Mouse (Mus musculus): ENCODE data around the gene 7530416G11Rik.

7530416G11Rik gene

DNA sequence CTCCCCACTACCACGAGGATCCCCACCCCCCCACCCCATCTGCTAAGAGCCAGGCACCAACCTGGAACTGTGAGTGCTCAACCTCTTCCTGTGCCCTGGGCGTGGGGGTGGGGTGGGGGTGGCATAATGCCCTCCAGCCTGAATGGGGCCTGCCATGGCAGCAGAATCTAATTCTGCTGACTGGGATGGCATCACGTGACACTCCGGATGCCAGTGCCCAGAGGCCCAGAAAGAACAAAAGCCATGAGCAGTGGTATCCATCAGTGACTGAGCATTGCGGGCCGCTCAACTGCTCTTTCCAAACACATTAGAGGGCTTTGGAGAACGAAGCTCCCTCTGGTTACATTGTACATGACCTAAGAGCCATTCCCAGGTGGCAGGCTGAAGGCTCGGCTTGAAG, at the start of gene 7530416G11Rik:
Gene 7530416G11Rik, minus strand, starts transcription at position 101 of the 400 bp plus-strand sequence.
- DNase-seq (ENCODE audit: low spot score in 2 of 2), result no peak

- DNase-seq (ENCODE audit: low spot score in 2 of 2), result no peak
These were observed 43.5 kb upstream of the 7530416G11Rik start for GRCm38 (mm10) chr15:85546500-85546899.

- no peak for DNase-seq (ENCODE audit: low spot score in 2 of 2)
These were observed 42.3 kb upstream of the 7530416G11Rik start for GRCm38 (mm10) chr15:85545369-85545768.

GRCm38 (mm10) chr15:85538170-85538569, 35.1 kb upstream of the 7530416G11Rik start:
- no peak for DNase-seq (ENCODE audit: low spot score in 2 of 2)

DNA sequence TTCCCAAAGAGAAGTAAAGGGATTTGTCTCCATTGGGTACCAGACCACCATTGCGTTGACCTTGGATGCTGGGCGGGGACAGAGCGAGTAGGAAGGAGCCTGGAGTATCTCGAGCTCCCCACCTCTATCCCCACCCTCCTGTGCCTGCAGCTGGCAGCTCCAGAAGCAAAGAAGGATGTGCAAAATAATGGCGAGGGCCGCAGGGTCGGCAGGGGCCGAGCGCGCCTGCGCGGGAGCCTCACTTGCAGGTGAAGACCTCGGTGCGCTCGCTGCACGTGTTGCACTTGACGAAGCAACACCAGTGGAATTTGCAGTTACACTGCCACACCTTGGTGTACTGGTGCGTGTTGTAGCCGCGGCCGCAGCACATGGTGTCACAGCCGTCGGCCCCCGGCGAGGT, 34.1 kb upstream of the 7530416G11Rik start:
- no peak for DNase-seq (ENCODE audit: low spot score in 2 of 2)

GRCm38 (mm10) chr15:85534646-85535045, 31.6 kb upstream of the 7530416G11Rik start:
- DNase-seq (ENCODE audit: low spot score in 2 of 2), result no peak

DNA sequence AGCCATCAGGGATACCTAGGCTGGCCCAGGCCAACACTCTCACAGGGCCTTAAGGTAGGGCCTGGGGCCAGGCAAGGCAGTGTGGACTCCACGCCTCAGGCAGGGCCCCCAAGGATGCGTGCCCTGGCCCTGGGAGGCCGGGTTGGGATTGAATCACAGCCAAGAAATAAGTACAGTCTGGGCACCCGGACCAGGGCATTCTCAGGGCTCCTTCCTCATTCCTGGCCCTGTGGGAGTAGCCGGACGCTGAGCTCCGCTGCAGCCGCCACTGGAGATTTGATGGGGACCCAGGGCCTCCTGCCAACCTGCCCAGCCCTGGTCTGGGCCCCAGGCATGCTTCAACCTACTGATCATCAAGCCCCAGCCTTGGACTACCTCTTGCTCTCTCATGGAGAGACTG, 31.2 kb upstream of the 7530416G11Rik start:
- no peak for DNase-seq (ENCODE audit: low spot score in 2 of 2)

DNA sequence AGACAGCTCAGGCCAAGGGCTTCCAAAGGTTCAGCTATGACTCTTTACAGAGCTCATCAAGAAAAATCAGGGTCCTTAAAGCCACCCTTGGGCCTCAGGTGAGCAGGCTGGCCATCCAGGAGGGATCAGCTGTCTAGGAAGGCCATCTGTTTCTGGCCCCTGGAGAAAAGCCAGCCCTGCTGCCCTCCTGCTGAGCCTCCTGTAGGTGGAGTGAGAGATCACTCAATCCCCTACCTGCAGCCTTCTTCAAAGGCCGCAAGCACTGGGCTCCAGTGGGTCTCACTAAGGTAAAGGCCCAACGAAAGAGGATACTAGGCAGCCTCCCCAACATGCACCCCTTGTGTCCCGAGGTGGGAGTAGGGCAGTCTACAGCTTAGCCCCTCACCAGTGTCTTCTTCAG, 29.0 kb upstream of the 7530416G11Rik start:
- no peak for DNase-seq (ENCODE audit: low spot score in 2 of 2)

DNA sequence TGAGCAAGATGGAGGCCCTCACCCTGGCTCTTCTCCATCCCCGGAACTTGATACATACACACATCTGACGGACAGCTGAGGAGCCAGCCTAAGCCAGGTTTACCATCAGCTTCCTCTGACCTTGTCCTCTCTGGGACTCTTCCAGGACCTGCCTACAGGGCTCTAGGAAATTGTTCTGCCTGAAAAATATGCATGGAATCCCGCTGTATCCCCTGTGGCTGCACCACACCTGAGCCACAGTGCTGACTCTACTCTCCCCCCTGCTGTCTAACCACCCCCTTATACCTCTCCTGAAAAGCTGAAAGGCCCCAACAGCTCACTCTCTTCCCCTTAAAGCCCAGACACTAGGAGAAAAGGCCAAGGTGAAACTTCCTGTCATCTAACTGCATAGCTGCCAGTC, 26.9 kb upstream of the 7530416G11Rik start:
- no peak for DNase-seq (ENCODE audit: low spot score in 2 of 2)

DNA sequence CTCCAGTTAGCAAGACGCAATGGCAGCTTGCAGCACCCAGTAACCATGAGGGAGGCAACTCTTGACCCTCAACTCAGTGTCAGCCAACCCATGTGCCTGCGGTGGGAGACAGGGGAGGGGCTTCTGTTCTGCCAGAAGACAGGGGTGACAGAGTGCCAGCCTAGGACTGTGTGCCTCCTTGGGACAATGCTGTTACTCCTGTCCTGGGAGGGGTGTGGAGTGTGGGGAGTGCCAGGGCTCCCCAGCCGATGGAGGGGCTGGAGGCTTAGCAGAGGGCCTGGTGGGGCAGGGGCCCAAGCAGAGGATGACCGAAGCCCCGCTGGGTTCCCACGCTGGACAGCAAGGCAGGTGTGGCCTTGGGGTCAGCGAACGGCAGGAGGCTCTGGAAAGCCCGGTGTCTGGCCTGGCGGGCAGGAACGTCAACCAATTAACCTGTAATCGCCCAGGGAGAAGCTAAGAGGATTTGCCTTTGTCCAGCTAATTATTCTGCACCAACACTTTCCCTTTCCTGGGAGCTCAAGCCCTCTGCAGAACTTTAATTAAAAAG, 21.4 kb upstream of the 7530416G11Rik start:
- no peak for DNase-seq (ENCODE audit: low spot score in 2 of 2)

DNA sequence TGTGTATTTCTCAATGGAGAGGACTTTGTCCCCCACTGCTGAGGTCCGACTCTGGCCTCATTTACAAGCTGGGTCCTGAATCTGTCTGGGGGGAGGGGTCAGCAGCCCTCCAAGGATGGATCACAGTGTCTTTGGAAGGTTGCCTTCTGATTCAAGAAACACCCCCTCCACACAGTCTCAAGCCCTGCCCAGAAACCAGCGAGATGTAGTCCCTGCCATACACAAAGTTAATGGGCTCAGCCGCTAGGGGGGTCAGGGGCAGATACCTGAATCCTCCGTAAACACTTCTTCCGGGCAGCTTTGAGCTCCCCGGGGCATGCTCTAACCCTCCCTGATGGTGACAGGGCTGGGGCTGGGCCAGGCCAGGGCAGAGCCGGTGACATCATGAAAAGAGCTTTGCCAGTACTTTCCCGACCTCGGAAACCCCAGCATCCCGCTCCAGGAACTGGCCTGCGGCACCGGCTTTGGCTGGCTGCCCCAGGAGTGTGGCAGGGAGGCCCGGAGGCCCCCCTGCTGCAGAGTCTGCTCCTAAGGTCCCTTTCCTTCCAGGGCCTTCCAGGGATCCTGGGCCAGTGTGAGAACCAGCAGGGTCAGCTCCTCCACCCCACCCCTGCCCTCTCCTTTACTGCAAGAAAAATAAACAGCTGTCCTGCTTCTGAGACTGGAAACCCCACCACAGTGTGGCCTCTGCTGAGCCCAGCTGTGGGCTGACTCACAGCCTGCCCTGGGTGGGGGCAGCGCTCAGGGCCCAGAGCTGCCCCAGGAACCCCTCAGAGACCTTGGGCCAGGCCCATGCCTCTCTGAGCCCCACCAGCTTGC, 20.4 kb upstream of the 7530416G11Rik start:
- no peak for DNase-seq (ENCODE audit: low spot score in 2 of 2)

DNA sequence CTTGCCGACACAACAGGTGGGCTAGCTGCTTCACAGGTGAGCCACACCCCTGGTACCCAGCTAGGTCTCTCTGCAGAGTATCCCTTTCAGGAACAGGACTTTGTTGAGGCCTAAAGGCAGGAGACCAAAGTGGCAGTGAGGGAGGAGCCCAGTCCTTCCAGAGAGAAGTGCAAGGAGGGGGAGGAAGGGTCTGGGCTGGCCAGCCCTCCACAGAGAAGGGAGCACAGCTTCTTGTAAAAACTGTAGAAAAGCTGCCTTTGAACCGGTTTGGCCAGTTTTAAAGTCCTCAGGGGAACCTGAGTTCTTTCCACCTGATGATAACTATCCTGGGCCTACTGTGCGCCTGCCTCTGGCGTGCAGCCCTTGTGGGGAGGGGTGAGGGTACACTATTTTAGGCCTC, 16.4 kb upstream of the 7530416G11Rik start:
- no peak for DNase-seq (ENCODE audit: low spot score in 2 of 2)

- no peak for DNase-seq (ENCODE audit: low spot score in 2 of 2)
These were observed 4.5 kb upstream of the 7530416G11Rik start for GRCm38 (mm10) chr15:85507370-85508014.

DNA sequence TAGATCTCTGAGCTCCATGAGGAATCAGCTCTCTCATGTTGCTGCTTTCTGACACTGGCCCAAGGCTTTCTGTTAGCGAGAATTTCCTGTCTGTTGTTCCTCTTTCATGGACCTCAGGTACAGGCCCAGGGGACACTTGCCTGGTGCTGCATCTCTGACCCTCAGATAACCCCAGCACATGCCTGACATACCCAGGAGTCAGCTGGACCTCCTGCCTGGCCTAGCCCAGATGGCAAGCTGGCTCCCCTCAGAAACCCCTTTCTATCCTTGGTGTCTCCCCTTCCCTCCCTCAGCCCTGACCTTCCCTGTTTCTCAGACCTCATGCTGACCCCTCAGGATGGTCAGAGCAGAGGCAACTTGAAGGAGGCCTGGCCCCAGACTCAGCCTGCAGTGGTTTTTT, 3.7 kb upstream of the 7530416G11Rik start:
- DNase-seq (ENCODE audit: low spot score in 2 of 2), result no peak

- no peak for DNase-seq (ENCODE audit: low spot score in 2 of 2)
These were observed 2.3 kb upstream of the 7530416G11Rik start for GRCm38 (mm10) chr15:85505118-85505925.

- no peak for DNase-seq (ENCODE audit: low spot score in 2 of 2)
These were observed 2.8 kb downstream of the 7530416G11Rik start for GRCm38 (mm10) chr15:85500267-85500666.

DNA sequence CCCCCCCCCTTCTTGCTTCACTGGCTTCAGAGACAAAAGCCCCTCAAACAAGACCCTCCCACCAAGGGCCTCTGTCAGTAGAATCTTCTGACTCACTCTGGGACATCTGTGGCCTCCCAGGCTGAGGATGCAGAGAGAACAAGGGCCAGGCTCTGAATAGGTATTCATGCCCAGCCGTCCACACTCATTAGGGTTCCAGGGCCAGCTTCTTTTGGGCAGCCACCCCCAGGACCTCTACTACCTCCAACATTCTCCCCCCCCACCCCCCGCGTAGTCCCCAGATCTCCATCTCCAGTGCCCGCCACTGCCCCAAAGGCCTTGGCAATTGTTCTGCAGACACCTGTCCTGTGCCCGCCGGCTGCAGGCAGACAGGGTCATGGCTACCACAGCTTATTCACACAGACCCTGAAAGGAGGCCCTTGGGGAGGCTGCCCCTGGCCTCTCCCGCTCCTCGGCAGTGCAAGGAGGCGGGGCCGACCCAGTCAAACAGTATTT, 5.0 kb downstream of the 7530416G11Rik start:
- DNase-seq (ENCODE audit: low spot score in 2 of 2), result no peak

DNA sequence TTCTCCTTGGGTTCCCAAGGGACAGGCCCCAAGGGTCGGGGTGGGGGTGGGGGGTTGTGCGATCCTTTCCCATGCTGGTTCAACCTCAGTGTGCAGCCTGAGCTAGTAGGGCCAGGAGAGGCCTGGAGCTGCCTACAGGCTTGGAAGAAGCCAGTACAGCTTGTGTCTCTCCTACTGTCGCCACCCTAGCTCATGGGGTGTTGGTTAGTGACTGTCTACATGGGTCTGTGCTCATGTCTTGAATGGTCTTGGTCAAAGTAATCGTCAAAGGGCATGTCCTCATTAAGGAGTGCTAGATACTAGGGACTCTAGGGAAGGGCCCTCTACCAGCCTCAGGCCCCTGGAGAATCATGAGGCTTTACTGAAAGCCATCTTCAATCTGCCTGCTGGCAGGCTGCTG, 5.5 kb downstream of the 7530416G11Rik start:
- no peak for DNase-seq (ENCODE audit: low spot score in 2 of 2)

- DNase-seq (ENCODE audit: low spot score in 2 of 2), result peak; percentile 79 to 85
These were observed 8.8 kb downstream of the 7530416G11Rik start for GRCm38 (mm10) chr15:85494163-85494621.

- DNase-seq (ENCODE audit: low spot score in 2 of 2), result no peak
These were observed 13.3 kb downstream of the 7530416G11Rik start for GRCm38 (mm10) chr15:85489751-85490150.

- DNase-seq (ENCODE audit: low spot score in 2 of 2), result no peak
These were observed 14.1 kb downstream of the 7530416G11Rik start for GRCm38 (mm10) chr15:85488900-85489299.

DNA sequence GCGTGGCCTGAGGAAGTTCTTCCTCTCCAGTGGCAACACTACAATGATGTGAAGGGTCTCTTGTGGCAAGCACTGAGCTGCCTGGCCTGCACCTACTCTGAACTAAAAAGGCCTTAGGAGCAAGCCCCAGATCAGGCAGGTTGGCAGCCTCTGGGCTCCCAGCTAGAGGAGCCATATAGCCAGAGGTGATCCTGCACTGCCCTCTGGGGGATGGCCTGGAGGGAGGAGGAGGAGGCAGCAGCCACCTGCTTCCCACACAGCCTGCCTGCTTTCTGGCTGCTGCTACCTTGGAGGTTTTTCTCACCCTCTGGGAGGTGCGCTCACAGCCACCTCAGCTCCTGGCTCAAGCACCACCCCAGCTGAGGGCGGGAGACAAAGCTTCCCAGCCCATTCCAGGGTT, 22.4 kb downstream of the 7530416G11Rik start:
- DNase-seq (ENCODE audit: low spot score in 2 of 2), result no peak

All from frontal cortex, postnatal 36 days (tissue).